Mouse (Mus musculus) myocyte (in vitro differentiated cells): ENCODE measurements around the gene Cenpx. TPM values are rescaled to one million over a fixed set of nuclear protein-coding genes. Genes with fewer than 3 reads are reported as not detected.
A peak's percentile ranks its signal among the peaks of the same experiment; 100 is the strongest.
"Not testable (repeated sequence)": the region's sequence is repeated elsewhere in the genome, so short reads cannot be mapped to it uniquely, and the experiment has no call there.

ENCODE experiments used
- H3K27me3 ChIP-seq: one replicate; pipeline ENCODE4 v1.6.1; 2011; ENCODE audit not compliant: control insufficient read depth, insufficient read depth, insufficient read length
- H3K36me3 ChIP-seq: one replicate; pipeline ENCODE4 v1.6.1; 2011; ENCODE audit not compliant: control insufficient read depth, insufficient read depth
- H3K4me2 ChIP-seq: one replicate; pipeline ENCODE4 v1.6.1; 2011; ENCODE audit warnings: low read depth, control low read depth
- H3K4me3 ChIP-seq: one replicate; pipeline ENCODE4 v1.5.1; 2011; ENCODE audit warnings: mild to moderate bottlenecking, control low read depth, moderate library complexity
- H3K79me2 ChIP-seq: one replicate; pipeline ENCODE4 v1.6.1; 2011; ENCODE audit not compliant: control insufficient read depth, insufficient read depth
- H3ac ChIP-seq: one replicate; pipeline ENCODE4 v1.6.1; 2011; ENCODE audit not compliant: control insufficient read depth, insufficient read length
- CEBPB ChIP-seq: IDR thresholded peaks from 2 replicates; pipeline ENCODE4 v1.6.1; 2011; ENCODE audit warnings: mild to moderate bottlenecking, moderate library complexity; ENCODE audit not compliant: poor library complexity, insufficient read depth, severe bottlenecking
- E2F4 ChIP-seq: IDR thresholded peaks from one replicate; pipeline ENCODE4 v1.6.1; 2011; ENCODE audit warnings: mild to moderate bottlenecking, control low read depth, moderate library complexity; ENCODE audit not compliant: insufficient read depth
- MAX ChIP-seq: IDR thresholded peaks from one replicate; pipeline ENCODE4 v1.6.1; 2011; ENCODE audit warnings: low read depth, mild to moderate bottlenecking, control low read depth
- MYOD1 ChIP-seq, 3 experiments: IDR thresholded peaks; one replicate each; pipeline ENCODE4 v1.6.1; 2011; ENCODE audit warnings: control low read depth in 2 of 3, low read depth in 2 of 3, mild to moderate bottlenecking in 2 of 3, moderate library complexity in 1 of 3; ENCODE audit not compliant: insufficient read length in 2 of 3, control insufficient read depth in 1 of 3
- MYOG ChIP-seq, 3 experiments: IDR thresholded peaks; one replicate each; pipeline ENCODE4 v1.6.1; 2011; ENCODE audit warnings: control low read depth in 2 of 3, low read depth in 2 of 3, mild to moderate bottlenecking in 2 of 3; ENCODE audit not compliant: insufficient read length in 2 of 3, control insufficient read depth in 1 of 3, insufficient read depth in 1 of 3
- POLR2A ChIP-seq: IDR thresholded peaks from one replicate; pipeline ENCODE4 v1.6.1; 2011; ENCODE audit warnings: low read depth, mild to moderate bottlenecking, control low read depth, moderate library complexity; ENCODE audit not compliant: insufficient read length
- POLR2AphosphoS2 ChIP-seq: IDR thresholded peaks from one replicate; pipeline ENCODE4 v1.6.1; 2011; ENCODE audit warnings: low read depth, control low read depth; ENCODE audit not compliant: insufficient read length
- REST ChIP-seq: IDR thresholded peaks from one replicate; pipeline ENCODE4 v1.6.1; 2011; ENCODE audit warnings: mild to moderate bottlenecking, control low read depth, moderate library complexity; ENCODE audit not compliant: insufficient read depth, insufficient read length
- SRF ChIP-seq: IDR thresholded peaks from one replicate; pipeline ENCODE4 v1.6.1; 2011; ENCODE audit warnings: low read depth; ENCODE audit not compliant: control insufficient read depth, insufficient read length
- TCF12 ChIP-seq: IDR thresholded peaks from one replicate; pipeline ENCODE4 v1.6.1; 2011; ENCODE audit warnings: mild to moderate bottlenecking, control low read depth; ENCODE audit not compliant: poor library complexity, insufficient read depth, severe bottlenecking
- TCF3 ChIP-seq: IDR thresholded peaks from one replicate; pipeline ENCODE4 v1.6.1; 2011; ENCODE audit warnings: low read depth, control low read depth; ENCODE audit not compliant: insufficient read length
- USF1 ChIP-seq: IDR thresholded peaks from one replicate; pipeline ENCODE4 v1.6.1; 2011; ENCODE audit warnings: low read depth, mild to moderate bottlenecking, control low read depth, moderate library complexity
- polyA plus RNA-seq: library from polyadenylated mRNA; unstranded; fragments of >200 nt; fragmentation: generic; extraction: Trizol; gene quantifications from one replicate; pipeline ENCODE4 v1.2.1, GENCODE M21; 2012; ENCODE audit warnings: missing spikeins

Gene Cenpx
- polyA plus RNA-seq, 1 experiment, result 42.5 TPM

DNA sequence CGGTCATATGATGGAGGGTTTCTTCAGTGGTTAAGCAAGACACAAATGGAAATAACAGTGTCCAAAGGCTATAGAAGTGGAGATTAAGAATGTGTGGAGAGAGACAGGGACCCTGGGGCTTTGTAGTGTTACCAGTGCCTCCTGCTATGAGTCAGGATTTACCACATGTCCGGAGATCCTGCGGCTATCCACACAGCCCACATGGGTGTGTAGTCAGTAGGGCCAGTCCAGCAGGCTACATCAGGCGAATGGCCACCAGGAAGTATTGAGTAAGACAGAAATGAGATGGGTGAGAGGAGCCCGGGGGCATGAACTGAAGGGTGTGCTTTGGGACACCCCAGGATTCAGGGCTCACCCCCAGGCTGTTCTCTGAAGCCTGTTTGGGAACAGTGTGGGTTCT is 30.9 kb downstream of the Cenpx start:
- no peak overlapping the region for H3ac ChIP-seq
- peaks cover 7% of the 10 kb centered on the region for H3K36me3 ChIP-seq
- no peaks in the 10 kb centered on the region for H3K79me2 ChIP-seq
- peak overlapping the region; percentile 56 for H3K4me2 ChIP-seq
- no peak for TF ChIP-seq REST
- peak in 1 of 3 experiments; percentile 56 for TF ChIP-seq MYOG (IDR thresholded peaks at IDR 0.05; ENCODE audit: control insufficient read depth in 1 of 3, insufficient read depth in 1 of 3, insufficient read length in 2 of 3, low read depth in 2 of 3)
- no peak for TF ChIP-seq E2F4
- TF ChIP-seq USF1, result peak; percentile 23
- no peak for TF ChIP-seq MAX
- TF ChIP-seq TCF3, result no peak
- TF ChIP-seq POLR2A, result no peak
- peak; percentile 66 for TF ChIP-seq CEBPB
- TF ChIP-seq MYOD1 (IDR thresholded peaks at IDR 0.05; ENCODE audit: control insufficient read depth in 1 of 3, insufficient read length in 2 of 3, low read depth in 2 of 3), result peak in 1 of 3 experiments; percentile 56
- no peak for TF ChIP-seq SRF
- TF ChIP-seq TCF12, result no peak
- no peaks in the 10 kb centered on the region for H3K27me3 ChIP-seq
- H3K4me3 ChIP-seq, result no peak overlapping the region

DNA sequence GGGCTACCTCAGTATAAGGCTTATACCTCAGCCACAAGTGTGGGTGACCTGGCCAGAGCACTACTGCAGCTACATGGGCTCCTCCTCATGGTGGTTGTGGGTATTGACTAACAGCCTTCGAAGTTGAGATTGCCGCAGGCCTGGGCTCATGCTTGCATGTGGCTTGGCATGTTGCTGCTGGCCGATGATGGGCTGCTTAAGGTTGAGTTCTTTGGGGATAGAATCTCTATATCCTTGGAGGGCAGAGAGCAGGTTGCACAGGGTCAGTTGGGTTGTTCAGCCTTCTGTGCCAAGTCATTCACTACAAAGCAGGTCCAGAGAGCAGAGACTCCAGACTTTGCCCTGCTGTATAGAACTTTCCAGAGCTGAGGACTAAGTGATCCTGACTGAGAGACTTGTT is 33.6 kb downstream of the Cenpx start:
- Histone ChIP-seq H3K4me2 (no peak overlapping the region), H3K4me3 (no peak overlapping the region), H3ac (no peak overlapping the region), H3K27me3 (no peaks in the 10 kb centered on the region), H3K36me3 (peaks cover 7% of the 10 kb centered on the region), H3K79me2 (no peaks in the 10 kb centered on the region)
- TF ChIP-seq MAX (no peak), MYOD1 (IDR thresholded peaks at IDR 0.05; ENCODE audit: control insufficient read depth in 1 of 3, insufficient read length in 2 of 3, low read depth in 2 of 3) (no peak), MYOG (IDR thresholded peaks at IDR 0.05; ENCODE audit: control insufficient read depth in 1 of 3, insufficient read depth in 1 of 3, insufficient read length in 2 of 3, low read depth in 2 of 3) (no peak), POLR2A (no peak), E2F4 (no peak), REST (no peak), CEBPB (no peak), USF1 (no peak), TCF3 (no peak), POLR2AphosphoS2 (no peak), SRF (no peak), TCF12 (no peak)

- TF ChIP-seq E2F4 (no peak), TCF12 (no peak), MYOG (IDR thresholded peaks at IDR 0.05; ENCODE audit: control insufficient read depth in 1 of 3, insufficient read depth in 1 of 3, insufficient read length in 2 of 3, low read depth in 2 of 3) (no peak), MAX (no peak), MYOD1 (IDR thresholded peaks at IDR 0.05; ENCODE audit: control insufficient read depth in 1 of 3, insufficient read length in 2 of 3, low read depth in 2 of 3) (no peak), USF1 (no peak), TCF3 (no peak), POLR2A (no peak), POLR2AphosphoS2 (no peak), REST (no peak), SRF (no peak), CEBPB (no peak)
- no peak overlapping the region for H3K4me2 ChIP-seq
- H3K36me3 ChIP-seq, result peaks cover 7% of the 10 kb centered on the region
- H3K79me2 ChIP-seq, result no peaks in the 10 kb centered on the region
- no peak overlapping the region for H3K4me3 ChIP-seq
- no peak overlapping the region for H3ac ChIP-seq
- no peaks in the 10 kb centered on the region for H3K27me3 ChIP-seq
These were observed 36.6 kb downstream of the Cenpx start for GRCm38 (mm10) chr11:120676951-120677350.

DNA sequence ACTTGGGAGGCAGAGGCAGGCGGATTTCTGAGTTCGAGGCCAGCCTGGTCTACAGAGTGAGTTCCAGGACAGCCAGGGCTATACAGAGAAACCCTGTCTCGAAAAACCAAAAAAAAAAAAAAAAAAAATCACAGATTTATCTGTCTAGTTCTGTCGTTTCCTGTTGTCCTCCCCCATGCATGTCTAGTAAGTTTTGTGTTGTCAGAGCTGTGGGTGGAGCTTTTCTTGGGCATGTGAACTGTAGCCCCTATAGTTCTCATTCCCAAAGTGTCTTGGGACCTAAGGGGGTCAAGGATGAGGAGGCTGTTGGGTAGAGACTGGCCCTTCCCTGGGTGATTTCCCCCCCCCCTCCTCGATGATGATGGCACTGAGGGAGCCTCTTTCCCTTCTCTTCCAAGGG is 37.7 kb downstream of the Cenpx start:
- H3K36me3 ChIP-seq, H3K4me2 ChIP-seq, H3K27me3 ChIP-seq, H3K79me2 ChIP-seq, H3ac ChIP-seq, H3K4me3 ChIP-seq: not testable (repeated sequence)

DNA sequence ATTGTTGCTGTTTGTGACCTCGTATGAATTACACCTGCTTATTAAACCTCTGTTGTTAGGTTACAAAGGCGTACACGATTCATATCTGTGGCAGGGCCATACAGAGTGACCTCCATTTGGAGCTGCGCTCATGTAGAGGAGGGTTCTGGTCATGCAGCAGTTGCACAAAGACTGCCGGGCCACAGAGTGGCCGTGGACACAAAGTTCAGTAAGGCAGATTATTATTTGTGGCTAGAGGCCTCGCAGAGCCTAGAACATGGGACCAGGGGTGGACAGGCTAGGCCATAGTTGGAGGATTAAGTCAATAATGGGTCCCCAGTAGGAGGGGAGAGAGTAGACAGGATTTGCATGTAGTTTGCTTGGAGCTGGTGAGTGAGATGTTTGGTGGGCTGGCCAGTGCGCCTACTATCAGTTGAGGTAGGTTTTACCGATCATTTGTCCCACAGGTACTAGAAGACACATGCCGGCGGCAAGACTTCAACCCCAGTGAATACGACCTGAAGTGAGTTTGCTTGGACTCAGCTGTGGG is 39.9 kb downstream of the Cenpx start:
- peak overlapping the region; percentile 44 for H3K4me3 ChIP-seq
- H3ac ChIP-seq, result peak overlapping the region; percentile 72
- H3K36me3 ChIP-seq, result no peaks in the 10 kb centered on the region
- peak overlapping the region; percentile 96 for H3K4me2 ChIP-seq
- H3K79me2 ChIP-seq, result no peaks in the 10 kb centered on the region
- no peak for TF ChIP-seq POLR2A
- TF ChIP-seq MYOD1 (IDR thresholded peaks at IDR 0.05; ENCODE audit: control insufficient read depth in 1 of 3, insufficient read length in 2 of 3, low read depth in 2 of 3), result no peak
- TF ChIP-seq MAX, result no peak
- no peak for TF ChIP-seq MYOG (IDR thresholded peaks at IDR 0.05; ENCODE audit: control insufficient read depth in 1 of 3, insufficient read depth in 1 of 3, insufficient read length in 2 of 3, low read depth in 2 of 3)
- TF ChIP-seq USF1, result no peak
- TF ChIP-seq REST, result no peak
- no peak for TF ChIP-seq E2F4
- TF ChIP-seq CEBPB, result no peak
- no peak for TF ChIP-seq SRF
- no peak for TF ChIP-seq POLR2AphosphoS2
- TF ChIP-seq TCF12, result no peak
- H3K27me3 ChIP-seq, result no peaks in the 10 kb centered on the region
